Mouse (Mus musculus) intestine, embryonic 16.5 days (tissue): ENCODE measurements around the gene Kif1a. TPM values are rescaled to one million over a fixed set of nuclear protein-coding genes. Genes with fewer than 3 reads are reported as not detected.
"Not testable (repeated sequence)": the region's sequence is repeated elsewhere in the genome, so short reads cannot be mapped to it uniquely, and the experiment has no call there.

ENCODE experiments used
- ATAC-seq: fragments of 200-750 bp; cut with Nextera tagmentation; 2 replicates; pipeline ENCODE4 v1.8.0; 2017; ENCODE audit warnings: moderate TSS enrichment, moderate library complexity
- H3K27ac ChIP-seq: fragments of 300-500 bp; sonication (generic); 2 replicates; pipeline ENCODE4 v1.5.1; 2014; ENCODE audit warnings: mild to moderate bottlenecking, low read length
- H3K27me3 ChIP-seq: fragments of 300-500 bp; sonication (generic); replicated peaks from 2 replicates; pipeline ENCODE4 v1.6.1; 2014; ENCODE audit warnings: low read length, control low read depth, mixed read lengths; ENCODE audit not compliant: control insufficient read depth, insufficient read depth
- H3K36me3 ChIP-seq: fragments of 300-500 bp; sonication (generic); 2 replicates; pipeline ENCODE4 v1.6.1; 2014; ENCODE audit warnings: low read length, control low read depth; ENCODE audit not compliant: control insufficient read depth, insufficient read depth
- H3K4me1 ChIP-seq: fragments of 300-500 bp; sonication (generic); 2 replicates; pipeline ENCODE4 v1.6.1; 2014; ENCODE audit warnings: low read length, control low read depth, mixed read lengths; ENCODE audit not compliant: control insufficient read depth, insufficient read depth
- H3K4me2 ChIP-seq: fragments of 300-500 bp; sonication (generic); 2 replicates; pipeline ENCODE4 v1.6.1; 2014; ENCODE audit warnings: low read depth, low read length, control low read depth
- H3K4me3 ChIP-seq: fragments of 300-500 bp; sonication (generic); 2 replicates; pipeline ENCODE4 v1.5.1; 2014; ENCODE audit warnings: mild to moderate bottlenecking, low read length
- H3K9ac ChIP-seq: fragments of 300-500 bp; sonication (generic); 2 replicates; pipeline ENCODE4 v1.6.1; 2014; ENCODE audit warnings: low read depth, low read length
- H3K9me3 ChIP-seq: fragments of 300-500 bp; sonication (generic); 2 replicates; pipeline ENCODE4 v1.6.1; 2016; ENCODE audit warnings: low read length, control low read depth; ENCODE audit not compliant: control insufficient read depth
- WGBS: fragments of 180-500 bp; shearing (Covaris S2); extraction: QIAGEN DNeasy Blood & Tissue Kit; methylation state at CpG from one replicate; pipeline ENCODE4 v1.1.7; 2014; 5-methylcytosine and 5-hydroxymethylcytosine counted together
- polyA plus RNA-seq: library from polyadenylated mRNA; unstranded; fragments of >200 nt; fragmentation: Nextera tagmentation; extraction: Ambion mirVana; gene quantifications from 2 replicates; pipeline ENCODE4 v1.2.1, GENCODE M21; 2015

Kif1a gene
- polyA plus RNA-seq, 1 experiment from 2014 or later: 16.0 TPM

GRCm38 (mm10) chr1:92970791-92971190 lies 131.0 kb downstream of the Kif1a start:
- H3K4me2 ChIP-seq, H3K36me3 ChIP-seq, H3K9me3 ChIP-seq, H3K4me3 ChIP-seq, ATAC-seq, H3K27ac ChIP-seq, H3K9ac ChIP-seq, H3K4me1 ChIP-seq, H3K27me3 ChIP-seq: not testable (repeated sequence)
- WGBS: 88% methylated on average over 6 of the region's 6 CpGs

Other genes starting within 250 kb of the Kif1a start
- 0.06 and 0.13 TPM in 2 replicates for gene Ankmy1, start 199.0 kb downstream of the Kif1a start, polyA plus RNA-seq
- gene Dusp28, start 195.0 kb downstream of the Kif1a start, polyA plus RNA-seq: 13.3 and 14.3 TPM in 2 replicates
- gene Rnpepl1, start 191.2 kb downstream of the Kif1a start, polyA plus RNA-seq: 14.3 and 22.2 TPM in 2 replicates
- 31.1 and 32.1 TPM in 2 replicates for gene Capn10, start 167.6 kb downstream of the Kif1a start, polyA plus RNA-seq
- 8.4 and 11.5 TPM in 2 replicates for gene Gpr35, start 151.1 kb downstream of the Kif1a start, polyA plus RNA-seq
- gene Aqp12, start 95.6 kb downstream of the Kif1a start, polyA plus RNA-seq: 8.3 and 11.8 TPM in 2 replicates
- gene Agxt, start 33.3 kb upstream of the Kif1a start, polyA plus RNA-seq: 0.73 and 1.1 TPM in 2 replicates
- 16.8 and 20.0 TPM in 2 replicates for gene 2310007B03Rik, start 59.0 kb upstream of the Kif1a start, polyA plus RNA-seq
- gene Crocc2, start 66.8 kb upstream of the Kif1a start, polyA plus RNA-seq: 0.05 and 0.07 TPM in 2 replicates
- 2.3 and 2.6 TPM in 2 replicates for gene Sned1, start 133.9 kb upstream of the Kif1a start, polyA plus RNA-seq
- gene Mterf4, start 204.0 kb upstream of the Kif1a start, polyA plus RNA-seq: 23.8 and 26.6 TPM in 2 replicates
- gene Ppp1r7, start 240.9 kb upstream of the Kif1a start, polyA plus RNA-seq: 50.8 and 58.7 TPM in 2 replicates
- 7.4 and 7.8 TPM in 2 replicates for gene Pask, start 241.5 kb upstream of the Kif1a start, polyA plus RNA-seq